Comparison of ENCODE assay signal across 14 mouse cellular contexts in the genomic region with DNA sequence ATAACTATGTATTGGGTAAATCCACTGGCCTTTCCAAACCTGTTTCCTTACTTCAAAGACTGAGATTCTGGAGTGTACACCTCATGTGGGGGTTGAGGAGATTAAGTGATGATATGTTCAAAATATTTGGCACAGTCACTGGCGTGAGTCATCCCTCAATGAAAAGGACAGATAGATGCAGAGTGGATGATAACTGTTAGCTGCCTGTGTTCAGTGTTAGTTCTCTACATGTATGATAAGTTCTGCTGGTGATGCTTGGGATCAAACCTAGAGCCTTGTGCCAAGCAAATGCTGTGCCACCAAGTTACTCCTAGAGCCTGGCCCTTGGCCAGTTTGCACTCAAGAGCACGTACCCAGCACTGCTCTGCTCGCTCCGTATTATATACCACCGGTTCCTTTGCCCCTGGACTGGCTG.
DNase-seq lines count a peak whose midpoint lies in the region; ATAC-seq lines count a peak whose summit lies in the region.
"Had no signal": no experiment of that assay in that cellular context is flagged by ENCODE, and none has a peak within 500 bp of the region (broad histone marks: within the 10 kb centered on the region; RNA-seq: fewer than 3 reads in every experiment).

No protein-coding gene starts in this region.

- no peak for DNase-seq in heart, adult 8-10 months (ENCODE audit: low spot score)
- peak; percentile 8 for DNase-seq in urinary bladder, postnatal 25 days (ENCODE audit: low spot score)
- no peak for DNase-seq in urinary bladder, postnatal 10 days (ENCODE audit: low spot score)
- no peak for DNase-seq in embryonic facial prominence, embryonic 10.5 days (ENCODE audit: low spot score)
- no peak for DNase-seq in frontal cortex, postnatal 10 days (ENCODE audit: low spot score in 2 of 2)
- DNase-seq: cerebellum, adult 11-12 months; thymus, postnatal 36 days had no signal

- no peaks in the 10 kb centered on the region for H3K27me3 ChIP-seq in heart, embryonic 16.5 days (ENCODE audit: control insufficient read depth, insufficient read depth, low read length)
- H3K27me3 ChIP-seq in embryonic facial prominence, embryonic 10.5 days (replicated peaks; ENCODE audit: low read depth, poor library complexity, severe bottlenecking): no peaks in the 10 kb centered on the region

- peak overlapping the region; percentile 1; the same call in 1 of the 2 replicates for H3K27ac ChIP-seq in heart, embryonic 16.5 days (ENCODE audit: low read length)
- peak overlapping the region; percentile 35; the same call in 1 of the 2 replicates for H3K27ac ChIP-seq in embryonic facial prominence, embryonic 10.5 days (replicated peaks)
- H3K27ac ChIP-seq: hindbrain, embryonic 10.5 days; kidney, postnatal 0 days; left cerebral cortex, adult 2 months; liver, embryonic 14.5 days had no signal

- no peak overlapping the region for H3K4me3 ChIP-seq in heart, embryonic 16.5 days (ENCODE audit: low read length)
- H3K4me3 ChIP-seq in embryonic facial prominence, embryonic 10.5 days: no peak overlapping the region
- H3K4me3 ChIP-seq: hindbrain, embryonic 10.5 days; left cerebral cortex, adult 2 months had no signal

- ATAC-seq in heart, embryonic 16.5 days (replicated peaks; ENCODE audit: extremely low read depth, insufficient read depth, low FRiP score): peak; percentile 70; the same call in 1 of the 2 replicates
- no peak for ATAC-seq in monocyte, adult 5-6 weeks (replicated peaks; ENCODE audit: insufficient number of reproducible peaks, low FRiP score, low TSS enrichment, poor library complexity, severe bottlenecking)
- ATAC-seq: activated CD4-positive, CD25-positive, alpha-beta regulatory T cell, adult 4 months had no signal

- peaks cover 22% of the 10 kb centered on the region for H3K4me1 ChIP-seq in heart, embryonic 16.5 days (ENCODE audit: control insufficient read depth, insufficient read depth, low read length)
- peaks cover 31% of the 10 kb centered on the region for H3K4me1 ChIP-seq in embryonic facial prominence, embryonic 10.5 days

- no peak overlapping the region for H3K9ac ChIP-seq in heart, embryonic 16.5 days (ENCODE audit: low read length)
- H3K9ac ChIP-seq: liver, embryonic 14.5 days had no signal

- H3K9me3 ChIP-seq in heart, embryonic 16.5 days (replicated peaks; ENCODE audit: control insufficient read depth, low read length): no peaks in the 10 kb centered on the region
- no peaks in the 10 kb centered on the region for H3K9me3 ChIP-seq in embryonic facial prominence, embryonic 10.5 days
- H3K9me3 ChIP-seq: hindbrain, embryonic 10.5 days had no signal

- H3K4me2 ChIP-seq in heart, embryonic 16.5 days (ENCODE audit: low read depth, low read length): no peak overlapping the region

- WGBS in heart, embryonic 16.5 days: 37% methylated on average over 5 of the region's 5 CpGs
- WGBS in embryonic facial prominence, embryonic 10.5 days: 92% methylated on average over 5 of the region's 5 CpGs

- H3K36me3 ChIP-seq in heart, embryonic 16.5 days (ENCODE audit: control insufficient read depth, insufficient read depth): no peaks in the 10 kb centered on the region
- no peaks in the 10 kb centered on the region for H3K36me3 ChIP-seq in embryonic facial prominence, embryonic 10.5 days (replicated peaks)
- H3K36me3 ChIP-seq: hindbrain, embryonic 10.5 days had no signal
